Mouse (Mus musculus) spleen, adult 2 months (tissue): Measurements from ENCODE around the gene Ankrd13c.

Experiments used
- CTCF ChIP-seq: fragments of 200-500 bp; IDR thresholded peaks from 2 replicates; pipeline ENCODE4 v1.5.1; 2011; ENCODE audit warnings: mild to moderate bottlenecking, inconsistent platforms; ENCODE audit not compliant: insufficient read depth, insufficient read length, insufficient replicate concordance; ENCODE audit errors: extremely low read depth
- POLR2A ChIP-seq: fragments of 200-500 bp; IDR thresholded peaks from 2 replicates; pipeline ENCODE4 v1.6.1; 2011; ENCODE audit warnings: low read depth, low read length, inconsistent platforms

- TF ChIP-seq CTCF = no peak
- no peak for TF ChIP-seq POLR2A
These were observed 17.6 kb upstream of the Ankrd13c start for GRCm38 (mm10) chr3:157929417-157929816.
